Mouse (Mus musculus): Measurements from ENCODE around the gene Pcbp1. TPM values are rescaled to one million over a fixed set of nuclear protein-coding genes. Genes with fewer than 3 reads are reported as not detected.
"Not testable (repeated sequence)": the region's sequence is repeated elsewhere in the genome, so short reads cannot be mapped to it uniquely, and the experiment has no call there.

Gene Pcbp1
- total and polyA plus RNA-seq, 3 experiments = 68.9 to 337 (median 73.0) TPM

DNA sequence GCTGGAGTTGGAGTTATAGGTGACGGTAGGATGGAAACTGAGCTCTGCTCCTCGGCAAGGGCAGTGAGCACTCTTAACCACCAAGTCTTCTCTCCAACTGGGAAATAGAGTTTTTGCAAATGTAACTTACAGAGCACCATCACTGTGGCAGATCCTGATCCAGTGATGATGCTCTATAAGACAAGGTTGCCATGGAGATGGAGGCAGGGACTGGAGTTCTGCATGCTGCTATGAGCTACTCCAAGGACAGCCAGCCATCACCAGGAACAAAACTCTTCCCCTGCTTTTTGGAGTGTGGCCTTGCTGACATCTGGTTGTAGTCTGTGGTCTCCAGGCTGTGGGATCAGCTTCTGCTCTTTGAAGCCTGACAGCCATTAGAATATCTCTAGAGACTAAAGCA lies 39.7 kb upstream of the Pcbp1 start:
- in situ Hi-C loops (cut with MboI; ENCODE audit: low pct_ligation_motif_present, low pct_unique_long_range_greater_than_20kb, low sequenced_read_pairs) (no loop called here), dilution Hi-C loops (cut with MboI; ENCODE audit: extremely low pct_ligation_motif_present, extremely low pct_unique_long_range_greater_than_20kb, low sequenced_read_pairs) (no loop called here)
- no peak overlapping the region for H3K9ac ChIP-seq (ENCODE audit: insufficient read depth, low read depth)
- TF ChIP-seq POLR2A (IDR thresholded peaks at IDR 0.05; ENCODE audit: low read depth, low read length) = no peak
- TF ChIP-seq GABPA (IDR thresholded peaks at IDR 0.05; ENCODE audit: insufficient replicate concordance, low read depth, low read length) = no peak
- no peak for TF ChIP-seq USF2 (conservative IDR thresholded peaks at IDR 0.05; ENCODE audit: low read depth, low read length)
- TF ChIP-seq KAT2A (IDR thresholded peaks at IDR 0.05; ENCODE audit: insufficient replicate concordance, low read length) = no peak
- no peak for TF ChIP-seq ZKSCAN1 (IDR thresholded peaks at IDR 0.05; ENCODE audit: borderline replicate concordance, low read depth, low read length)
- no peak for TF ChIP-seq POLR2AphosphoS2 (IDR thresholded peaks at IDR 0.05; ENCODE audit: low read depth, low read length)
- no peak for TF ChIP-seq JUN (IDR thresholded peaks at IDR 0.05; ENCODE audit: insufficient read depth, low read depth, low read length)
- no peak for TF ChIP-seq RAD21 (IDR thresholded peaks at IDR 0.05; ENCODE audit: low read depth, low read length)
- no peak for TF ChIP-seq ZMIZ1 (IDR thresholded peaks at IDR 0.05; ENCODE audit: low read depth, low read length)
- no peak for TF ChIP-seq PAX5 (IDR thresholded peaks at IDR 0.05; ENCODE audit: low read length)
- TF ChIP-seq MEF2A (IDR thresholded peaks at IDR 0.05; ENCODE audit: borderline replicate concordance, low read depth, low read length) = no peak
- TF ChIP-seq TBP (conservative IDR thresholded peaks at IDR 0.05; ENCODE audit: low read depth, low read length) = no peak
- no peak for TF ChIP-seq MAZ (IDR thresholded peaks at IDR 0.05; ENCODE audit: low read depth, low read length)
- no peak for TF ChIP-seq RCOR1 (conservative IDR thresholded peaks at IDR 0.05; ENCODE audit: low read depth, low read length)
- TF ChIP-seq E2F4 (IDR thresholded peaks at IDR 0.05; ENCODE audit: insufficient replicate concordance, low read depth, low read length) = no peak
- no peak for TF ChIP-seq USF1 (IDR thresholded peaks at IDR 0.05; ENCODE audit: low read depth, low read length)
- no peak for TF ChIP-seq ELF1 (IDR thresholded peaks at IDR 0.05; ENCODE audit: low read depth, low read length)
- TF ChIP-seq CHD1 (IDR thresholded peaks at IDR 0.05; ENCODE audit: low read depth, low read length) = no peak
- no peak for TF ChIP-seq ZNF384 (IDR thresholded peaks at IDR 0.05; ENCODE audit: low read depth, low read length)
- TF ChIP-seq ZC3H11A (IDR thresholded peaks at IDR 0.05; ENCODE audit: low read depth, low read length) = no peak
- H3K4me2 ChIP-seq (ENCODE audit: insufficient read depth, low read depth, poor library complexity, severe bottlenecking) = no peak overlapping the region
- DNase-seq (ENCODE audit: extremely low read depth) = no peak
- H3K27ac ChIP-seq (ENCODE audit: insufficient read depth, low read depth) = no peak overlapping the region
- H3K4me3 ChIP-seq (replicated peaks in 1 of 3; ENCODE audit: low read depth in 2 of 3, low read length in 2 of 3, poor library complexity in 1 of 3) = no peak overlapping the region
- H3K79me2 ChIP-seq (replicated peaks; ENCODE audit: control insufficient read depth, extremely low read depth, insufficient read depth, poor library complexity, severe bottlenecking) = no peaks in the 10 kb centered on the region
- peaks cover 0 to 10% of the 10 kb centered on the region in 2 experiments; a peak in 2 of 4 replicates for H3K4me1 ChIP-seq (ENCODE audit: control insufficient read depth in 1 of 2, insufficient read depth in 2 of 2)
- H3K9me3 ChIP-seq (replicated peaks; ENCODE audit: low read length) = no peaks in the 10 kb centered on the region
- H3K27me3 ChIP-seq (replicated peaks) = no peaks in the 10 kb centered on the region
- H3K36me3 ChIP-seq (replicated peaks in 1 of 2; ENCODE audit: control insufficient read depth in 1 of 2, insufficient read depth in 1 of 2, low read length in 1 of 2) = peaks cover 9 to 50% of the 10 kb centered on the region in 2 experiments

DNA sequence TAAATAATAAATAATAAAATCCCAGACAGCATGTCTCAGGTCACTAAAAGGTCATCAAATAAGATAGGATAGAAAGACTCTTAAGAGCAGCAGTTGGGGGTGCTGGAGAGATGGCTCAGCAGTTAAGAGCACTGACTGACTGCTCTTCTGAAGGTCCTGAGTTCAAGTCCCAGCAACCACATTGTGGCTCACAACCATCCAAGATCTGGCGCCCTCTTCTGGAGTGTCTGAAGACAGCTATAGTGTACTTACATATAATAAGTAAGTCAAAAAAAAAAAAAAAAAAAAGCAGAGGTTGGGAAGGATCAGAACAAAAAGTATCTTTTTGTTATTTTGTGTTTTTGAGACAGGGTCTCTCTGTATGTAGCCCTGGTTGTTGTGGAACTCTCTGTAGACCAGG lies 31.1 kb upstream of the Pcbp1 start:
- H3K27ac ChIP-seq (ENCODE audit: insufficient read depth, low read depth); H3K9me3 ChIP-seq (replicated peaks; ENCODE audit: low read length); DNase-seq (ENCODE audit: extremely low read depth); in situ Hi-C loops (cut with MboI; ENCODE audit: low pct_ligation_motif_present, low pct_unique_long_range_greater_than_20kb, low sequenced_read_pairs); H3K27me3 ChIP-seq (replicated peaks); H3K79me2 ChIP-seq (replicated peaks; ENCODE audit: control insufficient read depth, extremely low read depth, insufficient read depth, poor library complexity, severe bottlenecking); H3K9ac ChIP-seq (ENCODE audit: insufficient read depth, low read depth); H3K4me1 ChIP-seq (ENCODE audit: control insufficient read depth in 1 of 2, insufficient read depth in 2 of 2); H3K4me2 ChIP-seq (ENCODE audit: insufficient read depth, low read depth, poor library complexity, severe bottlenecking); dilution Hi-C loops (cut with MboI; ENCODE audit: extremely low pct_ligation_motif_present, extremely low pct_unique_long_range_greater_than_20kb, low sequenced_read_pairs); H3K4me3 ChIP-seq (replicated peaks in 1 of 3; ENCODE audit: low read depth in 2 of 3, low read length in 2 of 3, poor library complexity in 1 of 3): not testable (repeated sequence)
- TF ChIP-seq CTCF (conservative IDR thresholded peaks at IDR 0.05 in 1 of 2, IDR thresholded peaks at IDR 0.05 in 1 of 2; ENCODE audit: low read depth in 2 of 2, low read length in 2 of 2) (peak in 1 of 2 experiments; percentile 18; a peak in 1 of 4 replicates), ZNF384 (IDR thresholded peaks at IDR 0.05; ENCODE audit: low read depth, low read length) (peak; percentile 49; the same call in 1 of the 2 replicates)
- H3K36me3 ChIP-seq (replicated peaks in 1 of 2; ENCODE audit: control insufficient read depth in 1 of 2, insufficient read depth in 1 of 2, low read length in 1 of 2) = peaks cover 17 to 56% of the 10 kb centered on the region in 2 experiments
